Mouse (Mus musculus): ENCODE results near the gene Nepn. TPM values are rescaled to one million over a fixed set of nuclear protein-coding genes. Genes with fewer than 3 reads are reported as not detected.

The Nepn gene
- total and polyA plus RNA-seq, 2 experiments from 2014 or later: not detected

GRCm38 (mm10) chr10:52419402-52419801 lies 30.6 kb downstream of the Nepn start:
- Histone ChIP-seq H3K4me3 (ENCODE audit: low read depth, low read length) (peak overlapping the region; percentile 97), H3K36me3 (ENCODE audit: insufficient read depth, low read length) (no peaks in the 10 kb centered on the region), H3K4me2 (ENCODE audit: low read depth, low read length, poor library complexity, severe bottlenecking) (peak overlapping the region; percentile 73), H3K9me3 (ENCODE audit: low read length) (no peaks in the 10 kb centered on the region), H3K9ac (replicated peaks; ENCODE audit: low read length, poor library complexity, severe bottlenecking) (no peak overlapping the region), H3K27ac (ENCODE audit: low read depth, low read length) (no peak overlapping the region), H3K27me3 (ENCODE audit: insufficient read depth, low read length) (no peaks in the 10 kb centered on the region), H3K4me1 (ENCODE audit: insufficient read depth, low read length) (peaks cover 10% of the 10 kb centered on the region; the same call in 1 of the 2 replicates)
- ATAC-seq (ENCODE audit: low FRiP score) (no peak), DNase-seq (ENCODE audit: low spot score) (no peak)
- TF ChIP-seq CTCF (IDR thresholded peaks at IDR 0.05): no peak
- 74% methylated on average over 4 of the region's 4 CpGs for WGBS

GRCm38 (mm10) chr10:52420526-52420925 lies 31.8 kb downstream of the Nepn start:
- TF ChIP-seq CTCF (IDR thresholded peaks at IDR 0.05): no peak
- WGBS: 89% methylated on average over 1 of the region's 1 CpGs

GRCm38 (mm10) chr10:52421716-52422115 lies 32.9 kb downstream of the Nepn start:
- TF ChIP-seq CTCF (IDR thresholded peaks at IDR 0.05): no peak
- 91% methylated on average over 6 of the region's 6 CpGs for WGBS
- Histone ChIP-seq H3K4me2 (ENCODE audit: low read depth, low read length, poor library complexity, severe bottlenecking) (no peak overlapping the region), H3K27me3 (ENCODE audit: insufficient read depth, low read length) (no peaks in the 10 kb centered on the region), H3K27ac (ENCODE audit: low read depth, low read length) (no peak overlapping the region), H3K9me3 (ENCODE audit: low read length) (no peaks in the 10 kb centered on the region), H3K4me3 (ENCODE audit: low read depth, low read length) (no peak overlapping the region), H3K9ac (replicated peaks; ENCODE audit: low read length, poor library complexity, severe bottlenecking) (no peak overlapping the region), H3K36me3 (ENCODE audit: insufficient read depth, low read length) (no peaks in the 10 kb centered on the region), H3K4me1 (ENCODE audit: insufficient read depth, low read length) (peaks cover 10% of the 10 kb centered on the region; the same call in 1 of the 2 replicates)
- ATAC-seq (ENCODE audit: low FRiP score) (no peak), DNase-seq (ENCODE audit: low spot score) (no peak)

More at GRCm38 (mm10) chr10:52420526-52420925, 31.8 kb downstream of the Nepn start:
- Histone ChIP-seq H3K27ac (ENCODE audit: low read depth, low read length) (no peak overlapping the region), H3K4me3 (ENCODE audit: low read depth, low read length) (no peak overlapping the region), H3K9ac (replicated peaks; ENCODE audit: low read length, poor library complexity, severe bottlenecking) (no peak overlapping the region), H3K36me3 (ENCODE audit: insufficient read depth, low read length) (no peaks in the 10 kb centered on the region), H3K4me1 (ENCODE audit: insufficient read depth, low read length) (peaks cover 10% of the 10 kb centered on the region; the same call in 1 of the 2 replicates), H3K9me3 (ENCODE audit: low read length) (no peaks in the 10 kb centered on the region), H3K4me2 (ENCODE audit: low read depth, low read length, poor library complexity, severe bottlenecking) (no peak overlapping the region; the same call in 1 of the 2 replicates), H3K27me3 (ENCODE audit: insufficient read depth, low read length) (no peaks in the 10 kb centered on the region)
- ATAC-seq (ENCODE audit: low FRiP score): no peak
- no peak for DNase-seq (ENCODE audit: low spot score)

- 86% methylated on average over 2 of the region's 2 CpGs for WGBS
- Histone ChIP-seq H3K27me3 (ENCODE audit: insufficient read depth, low read length) (no peaks in the 10 kb centered on the region), H3K27ac (ENCODE audit: low read depth, low read length) (no peak overlapping the region), H3K4me2 (ENCODE audit: low read depth, low read length, poor library complexity, severe bottlenecking) (no peak overlapping the region), H3K9ac (replicated peaks; ENCODE audit: low read length, poor library complexity, severe bottlenecking) (no peak overlapping the region), H3K9me3 (ENCODE audit: low read length) (no peaks in the 10 kb centered on the region), H3K4me3 (ENCODE audit: low read depth, low read length) (no peak overlapping the region), H3K36me3 (ENCODE audit: insufficient read depth, low read length) (no peaks in the 10 kb centered on the region), H3K4me1 (ENCODE audit: insufficient read depth, low read length) (peaks cover 10% of the 10 kb centered on the region; the same call in 1 of the 2 replicates)
- peak; percentile 36 for TF ChIP-seq CTCF (IDR thresholded peaks at IDR 0.05)
- ATAC-seq (ENCODE audit: low FRiP score) (no peak), DNase-seq (ENCODE audit: low spot score) (no peak)
These were observed 34.3 kb downstream of the Nepn start for GRCm38 (mm10) chr10:52423097-52423496.

- no peaks in the 10 kb centered on the region for H3K4me1 ChIP-seq (ENCODE audit: insufficient read depth, low read length)
- WGBS: 87% methylated on average over 7 of the region's 7 CpGs
- ATAC-seq (ENCODE audit: low FRiP score): no peak
- DNase-seq (ENCODE audit: low spot score): no peak
- H3K36me3 ChIP-seq (ENCODE audit: insufficient read depth, low read length): peaks cover 14% of the 10 kb centered on the region
- H3K9me3 ChIP-seq (ENCODE audit: low read length): no peaks in the 10 kb centered on the region
- no peaks in the 10 kb centered on the region for H3K27me3 ChIP-seq (ENCODE audit: insufficient read depth, low read length)
- no peak overlapping the region for H3K4me2 ChIP-seq (ENCODE audit: low read depth, low read length, poor library complexity, severe bottlenecking)
- no peak overlapping the region for H3K4me3 ChIP-seq (ENCODE audit: low read depth, low read length)
- no peak overlapping the region for H3K9ac ChIP-seq (replicated peaks; ENCODE audit: low read length, poor library complexity, severe bottlenecking)
- no peak overlapping the region for H3K27ac ChIP-seq (ENCODE audit: low read depth, low read length)
- TF ChIP-seq CTCF (IDR thresholded peaks at IDR 0.05): no peak
These were observed 37.7 kb downstream of the Nepn start for GRCm38 (mm10) chr10:52426314-52426980.

- no peak overlapping the region for H3K4me2 ChIP-seq (ENCODE audit: low read depth, low read length, poor library complexity, severe bottlenecking)
- no peak for ATAC-seq (ENCODE audit: low FRiP score)
- DNase-seq (ENCODE audit: low spot score): no peak
These were observed 39.1 kb downstream of the Nepn start for GRCm38 (mm10) chr10:52427634-52428415.

More at GRCm38 (mm10) chr10:52427634-52428415, 39.1 kb downstream of the Nepn start:
- Histone ChIP-seq H3K9ac (replicated peaks; ENCODE audit: low read length, poor library complexity, severe bottlenecking) (no peak overlapping the region), H3K27me3 (ENCODE audit: insufficient read depth, low read length) (no peaks in the 10 kb centered on the region), H3K27ac (ENCODE audit: low read depth, low read length) (no peak overlapping the region), H3K9me3 (ENCODE audit: low read length) (no peaks in the 10 kb centered on the region), H3K36me3 (ENCODE audit: insufficient read depth, low read length) (peaks cover 18% of the 10 kb centered on the region), H3K4me3 (ENCODE audit: low read depth, low read length) (no peak overlapping the region), H3K4me1 (ENCODE audit: insufficient read depth, low read length) (no peaks in the 10 kb centered on the region)
- TF ChIP-seq CTCF (IDR thresholded peaks at IDR 0.05): no peak
- WGBS: 31% methylated on average over 2 of the region's 2 CpGs
